Mouse (Mus musculus) gastrocnemius, adult 2 months (tissue): ENCODE measurements at regions not wholly inside any gene's neighbourhood (a gene's known extent, or its start where the extent isn't known, plus 50 kb on each side); places are given as distances from the start of the nearest gene placed in this dataset.
A peak's percentile ranks its signal among the peaks of the same experiment; 100 is the strongest.

Experiments
- DNase-seq: peaks from one replicate; pipeline ENCODE4 v3.0.0; 2022
- H3K27ac ChIP-seq: fragments of 200-600 bp; 2 replicates; pipeline ENCODE4 v1.8.1; 2022; ENCODE audit warnings: mild to moderate bottlenecking
- H3K4me3 ChIP-seq: fragments of 200-600 bp; 2 replicates; pipeline ENCODE4 v1.8.1; 2022; ENCODE audit warnings: mild to moderate bottlenecking, moderate library complexity
- CTCF ChIP-seq: fragments of 200-600 bp; IDR thresholded peaks from 2 replicates; pipeline ENCODE4 v1.8.1; 2022; ENCODE audit warnings: antibody characterized with exemption, mild to moderate bottlenecking, moderate library complexity
- intact Hi-C: fragments of 180-260 bp; cut with DNase I; formaldehyde crosslinking; loops from one replicate; pipeline ENCODE4 v1.15.1; 2025

GRCm38 (mm10) chr3:39425643-39426016, 538.9 kb downstream of the Fat4 start:
- intact Hi-C loops: no loop called here
- no peak for TF ChIP-seq CTCF
- DNase-seq: no peak
- Histone ChIP-seq H3K27ac (no peak overlapping the region), H3K4me3 (no peak overlapping the region)

GRCm38 (mm10) chr3:39443328-39443727, 556.6 kb downstream of the Fat4 start:
- no peak for TF ChIP-seq CTCF
- peak overlapping the region; percentile 39 for H3K4me3 ChIP-seq
- peak; percentile 52 for DNase-seq
- H3K27ac ChIP-seq: no peak overlapping the region
- intact Hi-C loops: no loop called here

GRCm38 (mm10) chr3:39455650-39456049, 568.9 kb downstream of the Fat4 start:
- no peak for TF ChIP-seq CTCF
- intact Hi-C loops: no loop called here
- no peak overlapping the region for H3K27ac ChIP-seq
- no peak overlapping the region for H3K4me3 ChIP-seq
- no peak for DNase-seq

GRCm38 (mm10) chr3:39460183-39460888, 573.6 kb downstream of the Fat4 start:
- DNase-seq: no peak
- Histone ChIP-seq H3K4me3 (no peak overlapping the region), H3K27ac (no peak overlapping the region)
- intact Hi-C loops: no loop called here
- TF ChIP-seq CTCF: no peak

- peak; percentile 19; the same call in 1 of the 2 replicates for TF ChIP-seq CTCF
- no peak overlapping the region for H3K4me3 ChIP-seq
- no peak for DNase-seq
- no peak overlapping the region for H3K27ac ChIP-seq
- intact Hi-C loops: no loop called here
These were observed 574.8 kb downstream of the Fat4 start for GRCm38 (mm10) chr3:39461561-39461960.

GRCm38 (mm10) chr3:39465811-39466210, 579.1 kb downstream of the Fat4 start:
- no peak for TF ChIP-seq CTCF
- H3K4me3 ChIP-seq: no peak overlapping the region
- intact Hi-C loops: no loop called here
- H3K27ac ChIP-seq: no peak overlapping the region
- no peak for DNase-seq

- no peak overlapping the region for H3K27ac ChIP-seq
- no peak overlapping the region for H3K4me3 ChIP-seq
- DNase-seq: no peak
- intact Hi-C loops: no loop called here
- no peak for TF ChIP-seq CTCF
These were observed 602.7 kb downstream of the Fat4 start for GRCm38 (mm10) chr3:39489392-39489791.

GRCm38 (mm10) chr3:39494363-39494762, 607.6 kb downstream of the Fat4 start:
- no peak overlapping the region for H3K27ac ChIP-seq
- no peak overlapping the region for H3K4me3 ChIP-seq
- TF ChIP-seq CTCF: no peak
- intact Hi-C loops: no loop called here
- no peak for DNase-seq

GRCm38 (mm10) chr3:39528087-39528486, 641.3 kb downstream of the Fat4 start:
- no peak overlapping the region for H3K4me3 ChIP-seq
- H3K27ac ChIP-seq: no peak overlapping the region
- no peak for DNase-seq
- TF ChIP-seq CTCF: no peak
- intact Hi-C loops: no loop called here

GRCm38 (mm10) chr3:39537515-39537914, 650.8 kb downstream of the Fat4 start:
- Histone ChIP-seq H3K27ac (no peak overlapping the region), H3K4me3 (no peak overlapping the region)
- intact Hi-C loops: no loop called here
- TF ChIP-seq CTCF: no peak
- peak; percentile 25 for DNase-seq

GRCm38 (mm10) chr3:39540530-39541118, 653.9 kb downstream of the Fat4 start:
- TF ChIP-seq CTCF: no peak
- DNase-seq: no peak

GRCm38 (mm10) chr3:39559460-39560041, 672.8 kb downstream of the Fat4 start:
- H3K27ac ChIP-seq: no peak overlapping the region
- intact Hi-C loops: no loop called here
- no peak overlapping the region for H3K4me3 ChIP-seq
- TF ChIP-seq CTCF: no peak
- DNase-seq: no peak

More at GRCm38 (mm10) chr3:39540530-39541118, 653.9 kb downstream of the Fat4 start:
- no peak overlapping the region for H3K4me3 ChIP-seq
- no peak overlapping the region for H3K27ac ChIP-seq
- intact Hi-C loops: no loop called here

GRCm38 (mm10) chr3:39560951-39561350, 674.2 kb downstream of the Fat4 start:
- Histone ChIP-seq H3K27ac (no peak overlapping the region), H3K4me3 (no peak overlapping the region)
- TF ChIP-seq CTCF: no peak
- DNase-seq: no peak
- intact Hi-C loops: no loop called here
